Mouse (Mus musculus): Measurements from ENCODE around the gene Mpo.

The Mpo gene

GRCm38 (mm10) chr11:87793460-87793859, at the start of gene Mpo:
Mpo (plus strand) TSS chr11:87793581.
- DNase-seq (ENCODE audit: extremely low read depth, low read depth, low spot score) = no peak

GRCm38 (mm10) chr11:87743691-87744090, 49.7 kb upstream of the Mpo start:
- DNase-seq (ENCODE audit: extremely low read depth, low read depth, low spot score) = no peak

- no peak for DNase-seq (ENCODE audit: extremely low read depth, low read depth, low spot score)
Observed at GRCm38 (mm10) chr11:87744964-87745363, 48.4 kb upstream of the Mpo start.

- no peak for DNase-seq (ENCODE audit: extremely low read depth, low read depth, low spot score)
Observed at GRCm38 (mm10) chr11:87745632-87746555, 47.5 kb upstream of the Mpo start.

- no peak for DNase-seq (ENCODE audit: extremely low read depth, low read depth, low spot score)
Observed at GRCm38 (mm10) chr11:87747312-87747711, 46.1 kb upstream of the Mpo start.

GRCm38 (mm10) chr11:87747716-87748115, 45.7 kb upstream of the Mpo start:
- DNase-seq (ENCODE audit: extremely low read depth, low read depth, low spot score) = no peak

- no peak for DNase-seq (ENCODE audit: extremely low read depth, low read depth, low spot score)
Observed at GRCm38 (mm10) chr11:87748132-87749119, 45.0 kb upstream of the Mpo start.

GRCm38 (mm10) chr11:87749192-87750042, 44.0 kb upstream of the Mpo start:
- no peak for DNase-seq (ENCODE audit: extremely low read depth, low read depth, low spot score)

GRCm38 (mm10) chr11:87750043-87750421, 43.3 kb upstream of the Mpo start:
- no peak for DNase-seq (ENCODE audit: extremely low read depth, low read depth, low spot score)

- DNase-seq (ENCODE audit: extremely low read depth, low read depth, low spot score) = no peak
Observed at GRCm38 (mm10) chr11:87750521-87750920, 42.9 kb upstream of the Mpo start.

GRCm38 (mm10) chr11:87751031-87751430, 42.4 kb upstream of the Mpo start:
- DNase-seq (ENCODE audit: extremely low read depth, low read depth, low spot score) = no peak

GRCm38 (mm10) chr11:87751491-87751966, 41.9 kb upstream of the Mpo start:
- no peak for DNase-seq (ENCODE audit: extremely low read depth, low read depth, low spot score)

GRCm38 (mm10) chr11:87752307-87752706, 41.1 kb upstream of the Mpo start:
- DNase-seq (ENCODE audit: extremely low read depth, low read depth, low spot score) = no peak

GRCm38 (mm10) chr11:87753255-87753654, 40.1 kb upstream of the Mpo start:
- no peak for DNase-seq (ENCODE audit: extremely low read depth, low read depth, low spot score)

GRCm38 (mm10) chr11:87753891-87754501, 39.4 kb upstream of the Mpo start:
- no peak for DNase-seq (ENCODE audit: extremely low read depth, low read depth, low spot score)

GRCm38 (mm10) chr11:87754603-87755002, 38.8 kb upstream of the Mpo start:
- DNase-seq (ENCODE audit: extremely low read depth, low read depth, low spot score) = no peak

GRCm38 (mm10) chr11:87755360-87756017, 37.9 kb upstream of the Mpo start:
- DNase-seq (ENCODE audit: extremely low read depth, low read depth, low spot score) = no peak

GRCm38 (mm10) chr11:87756251-87756820, 37.0 kb upstream of the Mpo start:
- no peak for DNase-seq (ENCODE audit: extremely low read depth, low read depth, low spot score)

Measured in fat pad, adult 2 months (tissue).